Mouse (Mus musculus) liver, embryonic 11.5 days (tissue): Measurements from ENCODE around the gene Slc37a1. TPM values are rescaled to one million over a fixed set of nuclear protein-coding genes. Genes with fewer than 3 reads are reported as not detected.

ENCODE experiments used
- ATAC-seq: fragments of 200-750 bp; cut with Nextera tagmentation; replicated peaks from 2 replicates; pipeline ENCODE4 v1.8.0; 2017; ENCODE audit warnings: moderate number of reproducible peaks, mild to moderate bottlenecking, moderate TSS enrichment, moderate library complexity; ENCODE audit not compliant: low FRiP score
- DNase-seq: peaks from one replicate; pipeline ENCODE4 v3.0.0-alpha.2; 2017; ENCODE audit warnings: low spot score
- H3K27ac ChIP-seq: fragments of 300-500 bp; sonication (generic); 2 replicates; pipeline ENCODE4 v1.5.1; 2014; ENCODE audit warnings: mild to moderate bottlenecking, low read depth, low read length, control low read depth
- H3K27me3 ChIP-seq: fragments of 300-500 bp; sonication (generic); replicated peaks from 2 replicates; pipeline ENCODE4 v1.6.1; 2014; ENCODE audit warnings: low read length, mixed read lengths; ENCODE audit not compliant: control insufficient read depth, insufficient read depth
- H3K36me3 ChIP-seq: fragments of 300-500 bp; sonication (generic); 2 replicates; pipeline ENCODE4 v1.6.1; 2014; ENCODE audit warnings: mild to moderate bottlenecking, low read length, moderate library complexity, mixed read lengths; ENCODE audit not compliant: control insufficient read depth, insufficient read depth
- H3K4me1 ChIP-seq: fragments of 300-500 bp; sonication (generic); replicated peaks from 2 replicates; pipeline ENCODE4 v1.6.1; 2014; ENCODE audit warnings: low read length, mixed read lengths; ENCODE audit not compliant: control insufficient read depth, insufficient read depth
- H3K4me2 ChIP-seq: fragments of 300-500 bp; sonication (generic); 2 replicates; pipeline ENCODE4 v1.6.1; 2014; ENCODE audit warnings: mild to moderate bottlenecking, control low read depth, moderate library complexity
- H3K4me3 ChIP-seq: fragments of 300-500 bp; sonication (generic); 2 replicates; pipeline ENCODE4 v1.5.1; 2014; ENCODE audit warnings: low read depth, low read length, control low read depth
- H3K9ac ChIP-seq: fragments of 300-500 bp; sonication (generic); 2 replicates; pipeline ENCODE4 v1.6.1; 2014; ENCODE audit warnings: low read depth, low read length, control low read depth
- H3K9me3 ChIP-seq: fragments of 300-500 bp; sonication (generic); 2 replicates; pipeline ENCODE4 v1.6.1; 2016; ENCODE audit warnings: low read length, inconsistent platforms, mixed read lengths; ENCODE audit not compliant: control insufficient read depth
- WGBS: fragments of 180-500 bp; shearing (Covaris S2); extraction: QIAGEN DNeasy Blood & Tissue Kit; methylation state at CpG from one replicate; pipeline ENCODE4 v1.1.7; 2014; 5-methylcytosine and 5-hydroxymethylcytosine counted together
- polyA plus RNA-seq: library from polyadenylated mRNA; unstranded; fragments of >200 nt; fragmentation: Nextera tagmentation; extraction: Ambion mirVana; gene quantifications from 2 replicates; pipeline ENCODE4 v1.2.1, GENCODE M21; 2014

Slc37a1 gene
- polyA plus RNA-seq, 1 experiment from 2014 or later: 7.7 TPM

DNA sequence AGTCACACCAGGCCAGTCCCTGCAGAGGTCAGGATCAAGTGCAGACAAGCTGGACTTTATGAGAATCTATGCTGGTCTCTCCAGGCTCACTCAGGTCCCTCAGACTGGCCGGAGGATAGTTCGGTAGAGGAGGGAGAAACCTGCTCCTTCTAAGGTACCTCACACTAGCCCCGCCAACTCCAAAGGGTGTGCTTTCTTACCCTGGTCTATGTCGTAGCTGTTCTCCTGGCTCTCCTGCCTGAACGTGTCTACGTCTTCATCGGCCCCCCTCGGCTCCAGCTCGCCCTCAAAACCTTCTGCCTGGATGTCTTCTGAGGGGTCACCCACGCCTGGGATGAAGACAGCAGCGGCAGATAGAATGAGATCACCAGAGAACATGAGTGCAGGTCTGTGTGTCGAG lies 28.7 kb upstream of the Slc37a1 start:
- Histone ChIP-seq H3K9me3 (no peaks in the 10 kb centered on the region), H3K27me3 (no peaks in the 10 kb centered on the region), H3K27ac (no peak overlapping the region), H3K4me1 (no peaks in the 10 kb centered on the region), H3K36me3 (no peaks in the 10 kb centered on the region), H3K9ac (no peak overlapping the region), H3K4me2 (no peak overlapping the region), H3K4me3 (no peak overlapping the region)
- ATAC-seq (no peak), DNase-seq (no peak)
- WGBS: 88% methylated on average over 12 of the region's 12 CpGs

DNA sequence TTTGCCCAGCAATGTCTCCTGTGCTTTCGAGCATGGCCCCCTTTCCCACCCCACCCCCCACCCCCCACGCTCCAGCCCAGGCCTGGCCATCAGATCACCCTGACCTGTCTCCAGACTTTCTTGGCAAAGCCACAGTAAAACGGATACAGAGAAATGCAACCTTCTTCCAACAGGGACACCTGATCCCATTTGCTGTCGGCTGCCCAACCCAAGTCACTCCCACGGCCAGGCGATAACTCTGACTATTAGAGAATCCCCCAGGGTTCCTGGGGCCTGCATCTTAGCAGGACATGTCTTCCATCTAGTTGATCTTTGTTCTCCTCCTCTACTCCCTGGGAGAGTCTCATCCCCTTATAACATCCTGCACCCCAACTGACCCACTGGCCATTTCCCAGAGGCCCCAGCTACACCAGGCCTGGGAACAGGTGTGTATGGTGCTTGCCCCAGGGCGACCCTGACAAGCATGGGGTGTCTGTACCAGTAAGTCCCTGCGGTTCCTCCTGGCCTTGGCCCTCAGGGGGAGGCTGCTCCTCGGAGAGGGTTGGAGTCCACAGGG lies 28.2 kb upstream of the Slc37a1 start:
- no peak overlapping the region for H3K4me2 ChIP-seq
- no peaks in the 10 kb centered on the region for H3K4me1 ChIP-seq
- H3K27me3 ChIP-seq: no peaks in the 10 kb centered on the region
- WGBS: 77% methylated on average over 9 of the region's 9 CpGs
- no peaks in the 10 kb centered on the region for H3K36me3 ChIP-seq
- H3K4me3 ChIP-seq: no peak overlapping the region
- no peak overlapping the region for H3K9ac ChIP-seq
- ATAC-seq (no peak), DNase-seq (no peak)
- H3K27ac ChIP-seq: no peak overlapping the region
- H3K9me3 ChIP-seq: no peaks in the 10 kb centered on the region

DNA sequence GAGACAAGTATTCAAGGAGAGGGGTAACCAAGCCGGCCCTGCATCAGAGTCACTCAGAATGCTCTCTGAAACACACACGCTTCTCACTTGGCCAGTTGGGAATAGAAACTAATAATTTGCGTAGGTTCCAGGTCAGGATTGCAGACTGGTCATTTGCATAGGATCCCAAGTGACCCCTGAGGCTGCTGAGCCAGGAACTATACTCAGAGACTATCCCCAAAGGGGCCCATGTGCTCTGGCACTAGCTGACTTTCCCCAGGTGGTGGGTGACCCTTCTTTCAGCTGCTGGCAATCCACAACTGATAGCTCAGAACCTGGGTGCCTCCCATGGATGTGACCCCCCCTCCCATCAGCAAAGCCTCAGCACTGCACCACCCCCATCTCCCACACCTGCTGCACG lies 27.4 kb upstream of the Slc37a1 start:
- Histone ChIP-seq H3K4me2 (no peak overlapping the region), H3K9ac (no peak overlapping the region), H3K4me3 (no peak overlapping the region), H3K9me3 (no peaks in the 10 kb centered on the region), H3K36me3 (no peaks in the 10 kb centered on the region), H3K27ac (no peak overlapping the region), H3K27me3 (no peaks in the 10 kb centered on the region), H3K4me1 (no peaks in the 10 kb centered on the region)
- DNase-seq (no peak), ATAC-seq (0 out of 2 replicates have a peak, but pooled peaks have one; percentile 31)
- WGBS: 90% methylated on average over 4 of the region's 4 CpGs

DNA sequence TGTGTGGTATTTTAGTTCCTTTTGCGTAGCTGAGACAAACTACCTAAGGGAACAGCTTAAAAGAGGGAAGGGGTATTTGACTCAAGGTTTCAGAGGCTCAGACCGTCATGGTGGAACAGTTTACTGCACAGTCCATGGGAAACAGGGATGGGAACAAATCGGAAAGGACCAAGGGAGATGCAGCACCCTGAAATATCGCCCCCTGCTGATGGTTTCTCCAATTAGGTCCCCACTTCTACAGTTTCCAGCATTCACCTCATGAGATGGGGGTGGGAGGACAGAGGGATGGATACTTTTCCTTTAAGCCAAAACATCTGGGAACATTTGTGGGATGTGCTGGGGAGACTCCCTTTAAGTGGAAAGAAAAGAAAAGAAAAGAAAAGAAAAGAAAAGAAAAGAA lies 26.8 kb upstream of the Slc37a1 start:
- DNase-seq (no peak), ATAC-seq (no peak)
- no peaks in the 10 kb centered on the region for H3K36me3 ChIP-seq
- H3K4me1 ChIP-seq: no peaks in the 10 kb centered on the region
- WGBS: 69% methylated on average over 4 of the region's 4 CpGs
- no peak overlapping the region for H3K9ac ChIP-seq
- H3K9me3 ChIP-seq: no peaks in the 10 kb centered on the region
- no peak overlapping the region for H3K4me2 ChIP-seq
- H3K27me3 ChIP-seq: no peaks in the 10 kb centered on the region
- no peak overlapping the region for H3K27ac ChIP-seq
- H3K4me3 ChIP-seq: no peak overlapping the region

DNA sequence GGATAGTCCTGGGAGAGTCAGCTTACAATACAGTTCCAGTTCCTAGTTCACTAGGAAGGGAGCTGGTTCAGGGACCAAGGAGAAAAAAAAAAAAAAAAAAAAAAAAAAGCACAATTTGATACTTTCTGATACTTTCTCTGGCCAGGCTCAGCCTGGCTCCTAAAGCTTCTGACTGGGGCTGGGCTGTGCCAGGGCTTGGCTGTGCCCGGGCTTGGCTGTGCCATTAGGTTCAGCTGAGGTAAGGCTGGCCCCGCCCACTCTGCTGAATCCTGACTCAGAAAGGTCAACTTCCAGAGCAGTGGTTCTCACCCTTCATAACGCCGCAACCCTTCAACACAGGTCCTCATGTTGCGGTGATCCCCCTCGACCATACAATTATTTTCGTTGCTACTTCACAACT lies 26.2 kb upstream of the Slc37a1 start:
- H3K4me1 ChIP-seq: 0 out of 2 replicates have a peak, but pooled peaks cover 2% of the 10 kb centered on the region
- WGBS: 73% methylated on average over 7 of the region's 7 CpGs
- H3K9me3 ChIP-seq: no peaks in the 10 kb centered on the region
- H3K4me3 ChIP-seq: no peak overlapping the region
- H3K4me2 ChIP-seq: no peak overlapping the region
- no peaks in the 10 kb centered on the region for H3K27me3 ChIP-seq
- no peak for ATAC-seq
- no peak for DNase-seq
- H3K27ac ChIP-seq: no peak overlapping the region
- no peaks in the 10 kb centered on the region for H3K36me3 ChIP-seq
- H3K9ac ChIP-seq: no peak overlapping the region

DNA sequence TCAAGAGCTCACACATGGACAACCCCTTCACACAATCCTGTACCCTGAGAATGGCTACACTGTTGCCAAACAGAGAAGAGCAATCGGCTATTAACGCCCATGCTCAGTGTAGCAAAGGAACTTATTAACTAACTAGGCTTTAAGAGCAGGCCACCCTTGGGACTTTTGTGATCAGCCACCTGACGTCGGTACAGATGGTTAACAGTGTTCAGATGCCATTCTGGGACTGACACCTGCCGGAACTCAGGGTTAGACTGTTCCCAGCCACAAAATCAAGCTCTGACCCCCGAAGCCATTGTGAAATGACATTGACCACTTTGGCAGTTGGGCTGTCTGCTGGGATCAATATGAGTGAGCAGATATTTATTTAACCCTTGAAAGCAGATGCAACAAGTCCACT lies 25.2 kb upstream of the Slc37a1 start:
- ATAC-seq: no peak
- Histone ChIP-seq H3K4me2 (no peak overlapping the region), H3K9me3 (no peaks in the 10 kb centered on the region), H3K36me3 (no peaks in the 10 kb centered on the region), H3K27me3 (no peaks in the 10 kb centered on the region), H3K4me3 (no peak overlapping the region), H3K9ac (no peak overlapping the region), H3K27ac (no peak overlapping the region; the same call in 1 of the 2 replicates), H3K4me1 (0 out of 2 replicates have a peak, but pooled peaks cover 2% of the 10 kb centered on the region)
- 77% methylated on average over 6 of the region's 6 CpGs for WGBS
- no peak for DNase-seq

DNA sequence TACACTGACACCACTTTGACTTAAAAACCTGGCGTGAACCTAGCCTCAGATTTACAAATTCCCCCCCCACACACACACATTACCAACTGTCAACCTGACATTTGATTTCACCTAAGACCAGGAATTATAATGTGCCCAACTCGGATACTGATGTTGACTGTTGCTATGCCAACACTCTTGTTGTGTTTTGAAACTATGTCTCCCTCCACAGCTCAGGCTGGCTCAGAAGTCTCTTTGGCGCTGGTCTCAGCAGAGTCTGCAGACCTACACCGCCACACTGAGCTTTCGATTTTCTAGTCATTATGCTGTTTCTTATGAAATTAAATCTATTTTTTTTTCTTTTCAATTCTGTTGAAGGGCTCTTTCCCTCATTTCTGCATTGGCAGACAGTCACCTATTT lies 23.9 kb upstream of the Slc37a1 start:
- Histone ChIP-seq H3K9ac (no peak overlapping the region), H3K9me3 (no peaks in the 10 kb centered on the region), H3K4me1 (0 out of 2 replicates have a peak, but pooled peaks cover 2% of the 10 kb centered on the region), H3K27ac (no peak overlapping the region), H3K4me2 (no peak overlapping the region), H3K27me3 (no peaks in the 10 kb centered on the region), H3K36me3 (no peaks in the 10 kb centered on the region), H3K4me3 (no peak overlapping the region)
- 71% methylated on average over 5 of the region's 5 CpGs for WGBS
- ATAC-seq: no peak
- no peak for DNase-seq

DNA sequence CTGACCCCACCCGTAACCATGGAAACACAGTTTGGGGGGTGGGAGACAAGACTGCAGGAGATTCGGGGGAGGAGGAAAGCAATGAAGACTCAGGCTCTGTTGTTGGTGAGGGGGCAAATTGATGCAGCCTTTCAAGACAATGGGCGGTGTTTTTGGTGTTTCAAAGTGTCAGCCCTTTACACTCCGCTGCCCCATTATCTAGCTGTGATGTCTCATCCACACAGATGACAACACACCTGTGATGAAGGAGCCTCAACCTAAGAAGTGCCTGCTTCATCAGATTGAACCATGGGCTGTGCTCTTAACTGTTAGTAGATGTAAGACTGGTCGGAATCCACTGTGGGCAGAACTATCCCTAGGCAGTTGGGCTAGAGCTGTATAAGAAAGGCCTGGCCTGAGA lies 22.8 kb upstream of the Slc37a1 start:
- ATAC-seq (no peak), DNase-seq (no peak)
- no peak overlapping the region for H3K27ac ChIP-seq
- no peaks in the 10 kb centered on the region for H3K9me3 ChIP-seq
- 0 out of 2 replicates have a peak, but pooled peaks cover 2% of the 10 kb centered on the region for H3K4me1 ChIP-seq
- H3K27me3 ChIP-seq: no peaks in the 10 kb centered on the region
- no peak overlapping the region for H3K9ac ChIP-seq
- H3K4me3 ChIP-seq: no peak overlapping the region
- no peaks in the 10 kb centered on the region for H3K36me3 ChIP-seq
- 89% methylated on average over 5 of the region's 5 CpGs for WGBS
- no peak overlapping the region for H3K4me2 ChIP-seq

DNA sequence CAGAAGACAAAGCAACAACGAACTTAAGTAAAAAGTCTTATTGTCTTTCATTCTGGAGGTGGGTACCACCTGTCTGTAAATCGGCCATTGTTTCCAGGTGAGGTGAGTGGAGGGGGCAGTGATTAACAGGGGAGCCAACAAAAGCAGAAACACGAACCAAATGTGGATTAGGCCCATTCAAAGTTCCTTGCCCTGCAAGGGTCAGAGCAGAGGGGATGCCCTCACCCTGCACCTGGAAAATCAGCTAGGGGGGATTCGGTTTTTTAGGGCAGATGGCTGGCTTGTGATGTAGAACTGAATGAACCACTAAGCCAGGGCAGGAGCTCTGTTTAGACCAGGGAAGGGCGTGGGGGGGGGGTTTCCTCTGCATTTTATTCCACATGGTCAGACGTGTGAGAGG lies 22.2 kb upstream of the Slc37a1 start:
- Histone ChIP-seq H3K36me3 (no peaks in the 10 kb centered on the region), H3K27ac (no peak overlapping the region), H3K27me3 (no peaks in the 10 kb centered on the region), H3K9ac (no peak overlapping the region), H3K4me1 (0 out of 2 replicates have a peak, but pooled peaks cover 2% of the 10 kb centered on the region), H3K4me3 (no peak overlapping the region), H3K9me3 (no peaks in the 10 kb centered on the region), H3K4me2 (no peak overlapping the region)
- no peak for DNase-seq
- WGBS: 66% methylated on average over 6 of the region's 6 CpGs
- ATAC-seq: no peak
